Mouse (Mus musculus): ENCODE measurements at regions not wholly inside any gene's neighbourhood (a gene's known extent, or its start where the extent isn't known, plus 50 kb on each side); places are given as distances from the start of the nearest gene placed in this dataset.

DNA sequence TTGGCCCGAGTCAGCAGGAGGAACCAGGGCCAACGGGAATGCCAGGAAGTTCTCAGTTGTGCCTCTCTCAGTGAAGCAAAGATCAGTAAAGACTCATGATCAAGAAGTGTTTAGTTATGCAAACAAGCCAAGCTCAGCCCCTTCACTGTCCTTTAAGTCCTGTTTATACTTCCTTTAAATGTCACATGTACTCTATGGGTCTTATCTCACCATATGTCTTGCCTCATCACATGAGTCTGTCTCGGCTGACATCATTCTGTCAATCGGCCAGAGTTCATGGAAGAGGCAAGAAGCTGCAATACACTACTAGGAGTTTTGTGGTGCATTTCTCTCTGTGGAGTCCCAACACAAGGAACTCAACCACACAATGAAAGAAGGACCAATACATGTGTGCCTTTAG, 71.8 kb downstream of the Scp2d1 start:
- in situ Hi-C loops (cut with MboI, MseI), result no loop called here

- in situ Hi-C loops (cut with MboI, MseI), result no loop called here
Observed at GRCm38 (mm10) chr2:144896430-144896829, 73.0 kb downstream of the Scp2d1 start.

DNA sequence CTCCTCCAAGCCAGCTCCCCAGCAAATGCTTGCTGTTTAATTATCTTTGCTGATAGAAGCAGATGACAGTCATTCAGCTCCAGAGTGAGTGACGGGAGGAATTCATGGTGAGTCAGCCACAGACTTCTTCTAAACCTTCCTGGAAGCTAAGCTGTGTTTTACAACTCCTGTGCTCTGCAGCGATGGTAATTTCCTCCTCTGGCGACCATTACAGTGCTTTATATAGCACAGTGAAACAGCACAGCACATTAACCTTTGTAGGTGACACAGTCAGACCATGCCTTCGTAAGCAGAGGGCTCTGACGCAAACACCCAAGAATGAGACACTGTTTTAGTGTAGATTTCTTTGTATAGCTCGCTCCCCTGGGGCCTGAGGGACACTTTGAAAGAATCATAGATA, 83.3 kb downstream of the Scp2d1 start:
- in situ Hi-C loops (cut with MboI, MseI), result no loop called here

GRCm38 (mm10) chr2:144945840-144946239, 122.4 kb downstream of the Scp2d1 start:
- in situ Hi-C loops (cut with MboI, MseI), result loop anchor here (10.0 kb wide), 1 partner anchor 1649 kb away; no protein-coding TSS in a partner anchor

GRCm38 (mm10) chr2:144946468-144946867, 123.0 kb downstream of the Scp2d1 start:
- in situ Hi-C loops (cut with MboI, MseI), result loop anchor here (10.0 kb wide), 1 partner anchor 1648 kb away; no protein-coding TSS in a partner anchor

DNA sequence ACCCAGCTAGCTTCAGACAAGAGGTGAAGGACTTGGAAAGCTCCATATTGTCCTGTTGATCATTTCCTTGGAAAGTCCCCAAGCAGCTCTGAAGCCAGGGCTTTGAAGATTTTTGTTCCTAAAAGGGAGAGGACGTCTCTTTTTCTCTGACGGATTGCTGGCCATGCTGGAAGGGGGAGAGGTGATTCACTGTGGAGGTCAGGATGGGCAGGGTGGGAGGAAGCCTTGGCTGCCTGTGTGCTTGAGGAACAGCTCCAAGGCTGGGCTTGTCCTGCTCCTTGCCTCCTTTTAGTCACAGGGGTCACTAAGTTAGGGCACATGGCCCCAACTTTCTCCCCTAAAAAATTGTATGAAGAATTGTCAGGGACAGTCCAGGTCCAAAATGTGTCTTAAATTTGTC, 125.8 kb downstream of the Scp2d1 start:
- in situ Hi-C loops (cut with MboI, MseI), result loop anchor here (10.0 kb wide), 1 partner anchor 1646 kb away; no protein-coding TSS in a partner anchor
